Mouse (Mus musculus) kidney, adult 2 months (tissue): ENCODE results near the gene Hist1h1d.

Source experiments
- CTCF ChIP-seq: fragments of 200-500 bp; conservative IDR thresholded peaks from 2 replicates; pipeline ENCODE4 v1.5.1; 2011; ENCODE audit warnings: low read depth, mild to moderate bottlenecking, control low read depth, low read length, moderate library complexity, mixed read lengths; ENCODE audit not compliant: insufficient read depth, insufficient read length
- POLR2A ChIP-seq: fragments of 200-500 bp; IDR thresholded peaks from one replicate; pipeline ENCODE4 v1.6.1; 2011; ENCODE audit warnings: low read depth, low read length, control low read depth

- TF ChIP-seq POLR2A, result no peak
- no peak for TF ChIP-seq CTCF
These were observed 29.4 kb downstream of the Hist1h1d start for GRCm38 (mm10) chr13:23582219-23583056.
